Mouse (Mus musculus): Measurements from ENCODE around the gene Thoc3. TPM values are rescaled to one million over a fixed set of nuclear protein-coding genes. Genes with fewer than 3 reads are reported as not detected.
"Not testable (repeated sequence)": the region's sequence is repeated elsewhere in the genome, so short reads cannot be mapped to it uniquely, and the experiment has no call there.

Gene Thoc3
- 96.5 and 99.5 TPM in 2 replicates for polyA plus RNA-seq (2015; fragmentation: Nextera tagmentation; extraction: Ambion mirVana)

GRCm38 (mm10) chr13:54468098-54469011, at the start of gene Thoc3:
TSS of gene Thoc3 (minus strand) at chr13:54468849.
- Histone ChIP-seq H3K9me3 (replicated peaks; ENCODE audit: control insufficient read depth, low read length) (peaks cover 7% of the 10 kb centered on the region; the same call in 1 of the 2 replicates), H3K36me3 (ENCODE audit: control insufficient read depth, insufficient read depth, low read length) (peaks cover 34% of the 10 kb centered on the region), H3K9ac (ENCODE audit: low read length) (peak within 1 kb of the TSS; percentile 97), H3K27me3 (ENCODE audit: control insufficient read depth, insufficient read depth, low read length) (no peaks in the 10 kb centered on the region), H3K4me2 (ENCODE audit: low read depth, low read length) (peak within 1 kb of the TSS; percentile 87), H3K4me1 (ENCODE audit: control insufficient read depth, insufficient read depth, low read length) (peaks cover 7% of the 10 kb centered on the region), H3K27ac (ENCODE audit: low read length) (peak within 1 kb of the TSS; percentile 49), H3K4me3 (replicated peaks; ENCODE audit: low read length) (peak within 1 kb of the TSS; percentile 98)
- peak; percentile 95 for ATAC-seq (ENCODE audit: insufficient read depth, low FRiP score)
- under 1% methylated on average over 67 of the region's 67 CpGs for WGBS

DNA sequence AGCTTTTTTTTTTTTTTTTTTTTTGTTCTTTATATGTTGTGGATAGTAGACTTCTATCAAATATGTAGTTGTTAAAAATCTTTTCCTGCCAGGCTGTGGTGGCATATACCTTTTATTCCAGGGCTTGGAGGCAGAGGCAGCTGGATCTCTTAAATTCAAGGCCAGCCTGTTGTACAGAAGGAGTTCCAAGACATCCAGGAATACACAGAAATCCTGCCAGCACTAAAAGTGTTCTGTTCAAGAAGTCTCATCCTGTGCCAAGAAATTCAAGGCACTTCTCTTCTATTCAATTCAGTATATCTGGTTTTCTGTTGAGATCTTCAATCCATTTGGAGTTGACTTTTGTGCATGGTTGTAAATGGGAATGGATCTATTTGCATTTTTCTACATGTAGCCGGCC, 37.3 kb upstream of the Thoc3 start:
- Histone ChIP-seq H3K4me1 (ENCODE audit: control insufficient read depth, insufficient read depth, low read length) (peaks cover 10% of the 10 kb centered on the region), H3K27me3 (ENCODE audit: control insufficient read depth, insufficient read depth, low read length) (no peaks in the 10 kb centered on the region), H3K27ac (ENCODE audit: low read length) (no peak overlapping the region), H3K4me3 (replicated peaks; ENCODE audit: low read length) (no peak overlapping the region), H3K4me2 (ENCODE audit: low read depth, low read length) (no peak overlapping the region), H3K9me3 (replicated peaks; ENCODE audit: control insufficient read depth, low read length) (no peaks in the 10 kb centered on the region), H3K36me3 (ENCODE audit: control insufficient read depth, insufficient read depth, low read length) (no peaks in the 10 kb centered on the region), H3K9ac (ENCODE audit: low read length) (no peak overlapping the region)
- WGBS: 89% methylated on average over 1 of the region's 1 CpGs
- ATAC-seq (ENCODE audit: insufficient read depth, low FRiP score): no peak

- no peaks in the 10 kb centered on the region for H3K36me3 ChIP-seq (ENCODE audit: control insufficient read depth, insufficient read depth, low read length)
- no peak for ATAC-seq (ENCODE audit: insufficient read depth, low FRiP score)
- H3K4me2 ChIP-seq (ENCODE audit: low read depth, low read length): peak overlapping the region; percentile 94
- WGBS: 35% methylated on average over 7 of the region's 7 CpGs
- peaks cover 10% of the 10 kb centered on the region for H3K4me1 ChIP-seq (ENCODE audit: control insufficient read depth, insufficient read depth, low read length)
- H3K4me3 ChIP-seq (replicated peaks; ENCODE audit: low read length): peak overlapping the region; percentile 71
- H3K9me3 ChIP-seq (replicated peaks; ENCODE audit: control insufficient read depth, low read length): no peaks in the 10 kb centered on the region
- H3K27me3 ChIP-seq (ENCODE audit: control insufficient read depth, insufficient read depth, low read length): no peaks in the 10 kb centered on the region
- peak overlapping the region; percentile 84 for H3K9ac ChIP-seq (ENCODE audit: low read length)
- H3K27ac ChIP-seq (ENCODE audit: low read length): no peak overlapping the region
Observed at GRCm38 (mm10) chr13:54504611-54505260, 36.1 kb upstream of the Thoc3 start.

DNA sequence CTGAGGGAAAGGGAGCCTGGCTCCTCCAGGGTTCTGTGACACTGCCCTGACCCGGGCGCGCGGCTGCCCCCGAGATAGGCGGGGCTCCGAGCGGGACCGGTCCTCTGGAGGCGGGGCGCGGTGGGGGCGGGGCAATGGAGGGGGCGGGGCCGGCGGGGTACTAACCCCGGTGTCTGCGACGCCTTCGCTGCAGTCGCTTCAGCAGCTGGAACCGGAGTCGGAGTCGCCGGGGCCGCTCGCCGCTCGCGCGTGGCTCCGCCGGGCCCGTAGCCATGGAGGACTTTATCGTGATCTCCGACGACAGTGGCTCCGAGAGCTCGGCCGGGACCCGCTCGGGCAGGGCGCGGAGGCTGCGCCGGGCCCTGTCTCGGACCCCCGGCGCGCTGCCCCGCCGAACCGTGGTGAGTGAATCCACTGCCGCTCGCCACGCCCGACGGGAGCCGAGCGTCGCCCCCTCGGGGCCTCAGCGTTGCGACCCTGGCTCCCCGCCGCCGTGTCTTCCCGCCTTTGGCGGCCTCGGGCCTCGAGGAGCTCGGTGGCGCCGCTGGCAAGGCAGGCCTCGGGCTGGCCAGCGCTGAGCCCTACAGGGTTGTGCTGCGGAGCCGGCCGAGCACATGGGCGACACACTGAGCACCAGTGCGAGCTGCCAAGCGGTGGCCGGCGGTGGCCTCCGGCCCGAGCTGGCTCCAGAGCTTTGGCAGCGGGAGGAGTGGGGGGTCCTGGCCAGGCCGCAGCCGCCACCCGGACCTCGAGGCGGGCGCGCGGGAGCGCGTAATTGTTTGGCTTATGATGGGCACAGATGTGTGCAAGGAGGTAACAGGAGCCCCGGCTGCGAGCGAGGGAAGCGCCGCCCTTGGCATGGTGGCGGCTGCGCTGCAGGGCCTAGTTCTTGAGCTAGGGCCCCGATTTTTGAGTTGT, 35.2 kb upstream of the Thoc3 start, which contains the start of gene Simc1:
Gene Simc1, plus strand, starts transcription at position 176 of the 918 bp plus-strand sequence.
- Histone ChIP-seq H3K27me3 (ENCODE audit: control insufficient read depth, insufficient read depth, low read length) (no peaks in the 10 kb centered on the region), H3K9me3 (replicated peaks; ENCODE audit: control insufficient read depth, low read length) (no peaks in the 10 kb centered on the region), H3K4me3 (replicated peaks; ENCODE audit: low read length) (peak within 1 kb of the TSS; percentile 71), H3K4me1 (ENCODE audit: control insufficient read depth, insufficient read depth, low read length) (peaks cover 10% of the 10 kb centered on the region), H3K4me2 (ENCODE audit: low read depth, low read length) (peak within 1 kb of the TSS; percentile 94), H3K27ac (ENCODE audit: low read length) (peak within 1 kb of the TSS; percentile 21; the same call in 1 of the 2 replicates), H3K9ac (ENCODE audit: low read length) (peak within 1 kb of the TSS; percentile 84), H3K36me3 (ENCODE audit: control insufficient read depth, insufficient read depth, low read length) (no peaks in the 10 kb centered on the region)
- under 1% methylated on average over 105 of the region's 105 CpGs for whole genome bisulfite sequencing
- peak; percentile 92 for ATAC-seq (ENCODE audit: insufficient read depth, low FRiP score)

DNA sequence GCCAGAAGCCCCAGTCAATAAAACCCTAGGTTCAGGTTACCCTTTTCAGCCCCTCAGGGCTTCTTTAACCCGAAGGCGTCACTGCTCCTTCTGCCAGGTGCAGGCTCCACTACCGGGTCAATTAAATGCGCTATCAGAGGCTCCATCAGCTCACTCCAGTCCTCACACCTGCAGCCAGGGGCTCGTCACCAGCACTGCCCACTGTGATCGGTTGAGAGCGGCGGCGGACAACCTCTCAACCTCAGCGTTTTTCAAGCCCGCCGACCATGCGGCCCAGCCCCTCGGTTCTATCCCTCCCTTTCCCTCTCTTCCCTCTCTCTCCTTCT, 34.6 kb upstream of the Thoc3 start:
- Histone ChIP-seq H3K27me3 (ENCODE audit: control insufficient read depth, insufficient read depth, low read length) (no peaks in the 10 kb centered on the region), H3K27ac (ENCODE audit: low read length) (no peak overlapping the region; the same call in 1 of the 2 replicates), H3K4me1 (ENCODE audit: control insufficient read depth, insufficient read depth, low read length) (peaks cover 10% of the 10 kb centered on the region), H3K36me3 (ENCODE audit: control insufficient read depth, insufficient read depth, low read length) (no peaks in the 10 kb centered on the region), H3K4me3 (replicated peaks; ENCODE audit: low read length) (peak overlapping the region; percentile 71), H3K9me3 (replicated peaks; ENCODE audit: control insufficient read depth, low read length) (no peaks in the 10 kb centered on the region), H3K4me2 (ENCODE audit: low read depth, low read length) (peak overlapping the region; percentile 94), H3K9ac (ENCODE audit: low read length) (peak overlapping the region; percentile 60)
- 2% methylated on average over 14 of the region's 14 CpGs for WGBS
- ATAC-seq (ENCODE audit: insufficient read depth, low FRiP score): peak; percentile 72

GRCm38 (mm10) chr13:54501957-54502690, 33.5 kb upstream of the Thoc3 start:
- H3K4me2 ChIP-seq (ENCODE audit: low read depth, low read length): no peak overlapping the region
- no peak for ATAC-seq (ENCODE audit: insufficient read depth, low FRiP score)
- no peaks in the 10 kb centered on the region for H3K36me3 ChIP-seq (ENCODE audit: control insufficient read depth, insufficient read depth, low read length)

DNA sequence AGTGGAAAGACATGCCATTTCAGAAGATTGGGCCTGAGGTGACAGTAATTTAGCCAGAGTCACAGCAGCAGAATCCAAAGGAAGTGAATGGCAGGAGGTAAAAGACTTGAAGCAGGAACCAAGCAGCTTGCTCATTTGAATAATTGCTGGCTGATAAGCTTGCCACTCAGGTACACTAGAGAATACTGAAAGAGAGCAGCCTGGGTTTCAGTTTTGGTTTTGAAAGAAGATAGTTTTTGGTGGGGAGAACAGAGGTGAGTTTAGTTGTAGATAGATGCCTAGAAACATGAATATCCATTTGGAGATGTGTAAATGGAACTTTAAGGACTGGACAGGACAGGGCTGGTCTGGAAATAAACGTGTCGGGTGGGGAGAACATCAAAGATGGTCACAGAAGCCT, 32.7 kb upstream of the Thoc3 start:
- H3K27ac ChIP-seq (ENCODE audit: low read length): no peak overlapping the region
- 72% methylated on average over 2 of the region's 2 CpGs for WGBS
- H3K27me3 ChIP-seq (ENCODE audit: control insufficient read depth, insufficient read depth, low read length): no peaks in the 10 kb centered on the region
- no peak for ATAC-seq (ENCODE audit: insufficient read depth, low FRiP score)
- no peaks in the 10 kb centered on the region for H3K9me3 ChIP-seq (replicated peaks; ENCODE audit: control insufficient read depth, low read length)
- no peak overlapping the region for H3K4me2 ChIP-seq (ENCODE audit: low read depth, low read length)
- H3K4me1 ChIP-seq (ENCODE audit: control insufficient read depth, insufficient read depth, low read length): peaks cover 10% of the 10 kb centered on the region
- no peak overlapping the region for H3K9ac ChIP-seq (ENCODE audit: low read length)
- no peaks in the 10 kb centered on the region for H3K36me3 ChIP-seq (ENCODE audit: control insufficient read depth, insufficient read depth, low read length)
- H3K4me3 ChIP-seq (replicated peaks; ENCODE audit: low read length): no peak overlapping the region

More at GRCm38 (mm10) chr13:54501957-54502690, 33.5 kb upstream of the Thoc3 start:
- WGBS: 50% methylated on average over 3 of the region's 3 CpGs
- no peaks in the 10 kb centered on the region for H3K27me3 ChIP-seq (ENCODE audit: control insufficient read depth, insufficient read depth, low read length)
- H3K9me3 ChIP-seq (replicated peaks; ENCODE audit: control insufficient read depth, low read length): no peaks in the 10 kb centered on the region
- no peak overlapping the region for H3K9ac ChIP-seq (ENCODE audit: low read length)
- no peak overlapping the region for H3K27ac ChIP-seq (ENCODE audit: low read length)
- no peak overlapping the region for H3K4me3 ChIP-seq (replicated peaks; ENCODE audit: low read length)
- peaks cover 10% of the 10 kb centered on the region for H3K4me1 ChIP-seq (ENCODE audit: control insufficient read depth, insufficient read depth, low read length)

GRCm38 (mm10) chr13:54499551-54499950, 30.9 kb upstream of the Thoc3 start:
- not testable (repeated sequence) for H3K4me3 ChIP-seq (replicated peaks; ENCODE audit: low read length); ATAC-seq (ENCODE audit: insufficient read depth, low FRiP score); H3K9me3 ChIP-seq (replicated peaks; ENCODE audit: control insufficient read depth, low read length); H3K4me2 ChIP-seq (ENCODE audit: low read depth, low read length); H3K27me3 ChIP-seq (ENCODE audit: control insufficient read depth, insufficient read depth, low read length); H3K36me3 ChIP-seq (ENCODE audit: control insufficient read depth, insufficient read depth, low read length); H3K9ac ChIP-seq (ENCODE audit: low read length); H3K27ac ChIP-seq (ENCODE audit: low read length); H3K4me1 ChIP-seq (ENCODE audit: control insufficient read depth, insufficient read depth, low read length)
- WGBS: 92% methylated on average over 7 of the region's 7 CpGs
